Mouse (Mus musculus) testis, postnatal 14 days (tissue): Measurements from ENCODE around the gene Lrsam1.
"Not testable (repeated sequence)": the region's sequence is repeated elsewhere in the genome, so short reads cannot be mapped to it uniquely, and the experiment has no call there.

Source experiments
- DNase-seq: peaks from one replicate; pipeline ENCODE4 v3.0.0; 2021; ENCODE audit warnings: low spot score

Gene Lrsam1

DNA sequence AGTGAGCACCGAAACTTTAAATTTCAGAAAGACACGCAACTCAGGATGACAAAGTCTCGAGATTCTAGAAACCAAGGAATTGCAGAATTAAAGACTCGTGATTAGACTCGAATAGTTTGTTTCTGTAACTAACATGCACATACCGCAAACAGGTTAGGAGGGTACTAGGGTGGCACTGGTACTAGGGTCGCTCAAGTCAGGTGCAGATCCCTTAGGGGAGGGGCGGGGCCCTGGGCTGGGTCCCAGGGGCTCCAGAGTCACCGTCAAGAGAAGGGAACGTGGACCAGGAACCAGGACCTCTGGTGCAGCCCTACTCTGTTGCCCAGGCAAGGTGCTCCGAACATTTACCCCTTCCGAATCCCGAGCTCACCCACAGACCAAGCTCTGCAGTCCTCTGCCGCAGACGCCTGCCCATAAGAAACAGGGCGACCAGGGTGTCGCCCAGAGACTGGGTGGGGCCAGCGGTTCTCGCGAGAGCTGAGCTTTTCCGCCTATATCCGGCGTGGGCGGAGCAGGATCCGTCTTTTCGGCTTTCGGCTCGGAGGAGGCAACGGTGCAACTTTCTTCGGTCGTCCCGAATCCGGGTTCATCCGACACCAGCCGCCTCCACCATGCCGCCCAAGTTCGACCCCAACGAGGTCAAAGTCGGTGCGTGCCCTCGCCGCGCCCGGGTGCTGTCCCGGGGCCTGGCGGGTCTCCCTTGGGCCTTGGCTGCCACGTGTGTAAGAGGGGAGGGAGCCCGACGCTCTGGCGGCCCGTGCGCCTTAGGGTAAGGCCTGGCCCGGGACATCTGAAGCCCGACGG, at the start of gene Lrsam1, which contains the start of gene Rpl12:
Gene Lrsam1, minus strand, starts transcription at position 423 of the 804 bp plus-strand sequence.
Gene Rpl12, plus strand, starts transcription at position 368 of the 804 bp plus-strand sequence.
- DNase-seq = peak; percentile 92

DNA sequence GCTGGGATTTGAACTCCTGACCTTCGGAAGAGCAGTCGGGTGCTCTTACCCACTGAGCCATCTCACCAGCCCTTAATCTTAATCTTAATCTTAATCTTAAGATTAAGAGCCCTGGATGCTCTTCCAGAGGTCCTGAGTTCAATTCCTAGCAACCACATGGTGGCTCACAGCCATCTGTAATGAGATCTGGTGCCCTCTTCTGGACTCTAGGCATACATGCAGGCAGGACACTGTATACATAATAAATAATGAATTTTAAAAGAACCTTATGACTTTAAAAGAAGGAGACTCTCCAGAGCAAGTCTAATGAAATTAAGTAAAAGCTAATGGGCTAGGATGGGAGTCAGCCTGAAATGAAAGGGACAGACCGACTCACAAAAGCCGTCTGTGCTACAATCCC, 47.6 kb upstream of the Lrsam1 start:
- not testable (repeated sequence) for DNase-seq

- DNase-seq = no peak
Observed at GRCm38 (mm10) chr2:33005041-33005440, 43.6 kb upstream of the Lrsam1 start.

- no peak for DNase-seq
Observed at GRCm38 (mm10) chr2:33002144-33002543, 40.7 kb upstream of the Lrsam1 start.

- no peak for DNase-seq
Observed at GRCm38 (mm10) chr2:32999752-33000151, 38.3 kb upstream of the Lrsam1 start.

- DNase-seq = no peak
Observed at GRCm38 (mm10) chr2:32997792-32998191, 36.4 kb upstream of the Lrsam1 start.

DNA sequence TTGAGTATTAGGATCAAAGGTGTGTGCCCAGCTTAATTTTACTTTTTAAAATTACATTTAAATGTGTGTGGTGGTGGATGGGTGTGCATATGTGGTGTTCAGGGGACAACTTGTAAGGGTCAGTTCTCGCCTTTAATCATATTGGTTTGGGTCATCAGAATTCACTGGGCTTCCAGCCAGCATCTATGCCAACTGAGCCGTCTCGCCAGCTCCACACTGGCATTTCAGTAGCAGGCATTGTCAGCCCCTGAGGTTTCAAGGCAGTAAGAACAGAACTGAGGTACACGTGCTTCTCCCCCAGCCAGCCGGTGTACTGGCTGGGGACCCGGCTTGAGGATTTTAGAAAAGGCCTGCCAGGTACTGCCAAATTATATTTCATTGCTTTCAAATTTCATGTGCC, 35.7 kb upstream of the Lrsam1 start:
- DNase-seq = no peak

DNA sequence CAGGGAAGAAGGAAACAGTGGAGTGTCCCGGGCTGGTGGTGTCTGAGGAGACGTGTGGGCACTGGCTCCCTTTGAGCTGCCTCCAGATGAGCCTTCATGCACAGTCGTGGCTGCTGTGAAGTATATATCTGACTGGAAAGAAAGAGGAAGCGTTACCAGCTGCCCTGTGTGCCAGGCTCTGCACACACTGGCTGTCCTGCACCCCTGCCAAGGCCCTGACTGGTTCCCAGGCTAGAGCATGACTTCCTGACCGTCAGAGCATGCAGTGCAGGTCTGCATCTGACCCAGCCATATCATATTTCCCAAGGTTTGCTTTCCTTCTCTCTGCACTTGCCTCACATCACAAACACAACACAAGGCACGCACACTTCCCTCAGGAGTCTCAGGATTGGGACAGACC, 30.7 kb upstream of the Lrsam1 start:
- no peak for DNase-seq

- DNase-seq = no peak
Observed at GRCm38 (mm10) chr2:32990167-32990832, 28.9 kb upstream of the Lrsam1 start.

DNA sequence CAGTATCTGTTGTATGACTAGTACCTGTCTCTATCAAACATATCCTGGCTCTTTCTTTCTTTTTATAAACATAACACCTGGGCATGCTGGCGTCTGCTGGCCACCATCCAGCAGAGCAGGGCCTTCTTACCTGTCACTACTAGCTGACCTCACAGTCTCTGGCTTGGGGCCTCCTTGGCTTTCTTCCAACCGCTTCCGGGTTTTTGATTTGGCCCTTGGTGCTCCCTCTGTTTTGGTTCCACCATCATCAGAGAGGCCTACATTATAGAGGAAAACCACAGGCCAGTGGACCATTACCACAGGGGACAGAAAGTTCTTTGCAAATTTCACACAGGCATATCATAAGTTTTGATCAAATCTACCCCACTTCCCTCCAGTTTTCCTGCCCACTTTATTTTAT, 28.0 kb upstream of the Lrsam1 start:
- peak; percentile 54 for DNase-seq

DNA sequence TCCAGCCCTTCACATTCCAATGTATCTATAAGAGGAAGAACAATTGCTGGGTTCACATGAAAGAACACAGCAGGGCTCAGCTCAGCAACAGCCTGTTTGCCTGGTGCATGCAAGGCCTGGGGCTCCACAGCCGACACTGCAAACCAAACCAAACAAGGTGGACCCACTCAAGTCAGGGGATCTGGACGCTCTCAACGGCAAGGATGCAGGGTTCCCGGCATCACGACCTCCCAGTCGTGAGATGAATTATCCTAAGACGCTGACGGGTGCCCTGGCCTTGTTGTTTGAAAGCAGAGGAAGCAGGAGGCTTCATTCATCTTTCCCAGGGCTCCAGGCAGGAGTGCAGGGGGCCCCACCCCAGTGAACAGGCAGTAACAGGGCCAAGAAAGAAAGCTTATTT, 24.4 kb upstream of the Lrsam1 start:
- no peak for DNase-seq

DNA sequence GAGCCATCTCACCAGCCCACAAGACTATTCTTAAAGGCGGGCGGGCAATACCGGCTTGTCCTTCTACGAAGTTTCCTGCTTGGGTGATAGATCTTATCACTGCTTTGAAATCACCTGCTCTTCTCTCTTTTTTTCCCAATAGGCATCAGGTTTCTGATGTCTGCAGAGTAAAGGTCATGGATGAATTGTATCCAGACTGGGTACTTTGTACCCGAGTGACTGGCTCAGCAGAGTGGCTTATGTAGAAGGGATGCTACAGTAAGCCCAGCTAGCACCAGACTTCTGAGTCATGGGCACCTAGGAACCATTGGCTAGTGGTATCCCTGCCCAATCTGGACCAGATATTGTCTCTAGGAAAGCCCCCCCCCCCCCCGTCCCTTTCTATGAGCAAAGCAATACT, 22.2 kb upstream of the Lrsam1 start:
- DNase-seq = no peak

- no peak for DNase-seq
Observed at GRCm38 (mm10) chr2:32982700-32983099, 21.3 kb upstream of the Lrsam1 start.

DNA sequence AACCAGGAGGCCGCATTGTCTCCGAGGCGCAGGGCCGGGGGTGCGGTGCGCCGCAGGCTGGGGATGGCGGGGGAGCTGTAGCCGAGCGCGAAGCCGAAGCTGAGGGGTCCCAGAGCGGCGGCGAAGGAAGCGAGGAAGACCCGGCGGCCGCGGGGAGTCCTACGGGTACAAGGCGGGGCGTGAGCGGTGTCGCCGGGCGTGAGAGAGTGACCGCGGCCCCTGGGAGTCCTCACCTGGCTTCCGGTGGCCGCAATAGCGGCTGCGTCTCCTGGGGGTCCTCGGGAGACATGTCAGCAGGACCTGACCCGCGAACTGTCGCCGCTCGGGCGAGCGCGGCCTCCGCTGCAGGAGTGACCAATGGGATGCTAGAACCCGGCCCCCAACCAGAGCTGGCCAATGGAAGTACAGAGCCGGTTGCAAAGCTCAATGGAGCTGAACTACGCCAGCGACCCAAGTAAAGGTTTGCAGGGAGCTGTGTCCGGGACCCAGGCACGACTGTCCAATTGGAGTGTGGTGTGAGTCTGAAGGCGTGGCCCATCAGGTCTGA, 20.4 kb upstream of the Lrsam1 start, which contains the start of gene Slc2a8:
Gene Slc2a8, minus strand, starts transcription at position 359 of the 547 bp plus-strand sequence.
- peak; percentile 91 for DNase-seq

GRCm38 (mm10) chr2:32981281-32981680, 19.9 kb upstream of the Lrsam1 start:
- DNase-seq = no peak

GRCm38 (mm10) chr2:32979675-32980074, 18.3 kb upstream of the Lrsam1 start:
- DNase-seq = no peak

- no peak for DNase-seq
Observed at GRCm38 (mm10) chr2:32978675-32979074, 17.3 kb upstream of the Lrsam1 start.

GRCm38 (mm10) chr2:32977114-32977513, 15.7 kb upstream of the Lrsam1 start:
- no peak for DNase-seq

GRCm38 (mm10) chr2:32974216-32974615, 12.8 kb upstream of the Lrsam1 start:
- DNase-seq = no peak

GRCm38 (mm10) chr2:32971235-32971634, 9.8 kb upstream of the Lrsam1 start:
- no peak for DNase-seq

- DNase-seq = no peak
Observed at GRCm38 (mm10) chr2:32969326-32969725, 7.9 kb upstream of the Lrsam1 start.

DNA sequence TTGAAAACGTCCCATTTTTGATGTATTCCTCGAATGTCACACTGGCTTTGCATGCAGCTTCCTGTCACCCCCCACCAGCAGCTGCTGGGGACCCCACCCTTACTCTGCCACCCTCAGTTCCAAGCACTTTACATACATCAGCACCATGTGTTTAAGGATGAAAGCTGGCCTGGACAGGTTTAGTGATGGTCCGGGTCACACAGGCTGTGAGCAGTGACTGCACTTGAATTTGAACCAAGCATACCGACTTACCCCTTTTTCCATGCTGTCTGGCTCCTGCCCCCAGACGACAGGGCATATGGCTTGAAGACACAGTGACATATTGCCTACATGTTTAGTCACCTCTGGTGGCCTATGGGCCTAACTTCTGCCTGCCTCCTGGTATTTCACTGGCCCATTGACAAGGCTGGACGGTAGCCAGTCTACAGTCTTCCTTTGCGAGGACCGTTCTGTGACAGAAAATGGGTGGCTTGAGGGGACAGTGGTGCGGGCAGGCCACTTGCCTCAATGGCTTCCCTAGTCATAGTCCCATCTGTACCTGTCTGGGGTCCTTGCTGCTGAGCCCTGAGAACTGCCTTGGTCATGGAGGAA, 6.7 kb upstream of the Lrsam1 start:
- no peak for DNase-seq
